Mouse (Mus musculus) G1E (cell line): ENCODE results near the gene Asb4. TPM values are rescaled to one million over a fixed set of nuclear protein-coding genes. Genes with fewer than 3 reads are reported as not detected.

Experiments used
- ATAC-seq: 2 replicates; pipeline ENCODE4 v1.8.0; 2016; ENCODE audit warnings: mild to moderate bottlenecking; ENCODE audit not compliant: insufficient number of reproducible peaks, poor library complexity, low FRiP score, severe bottlenecking; ENCODE audit errors: extremely low read depth
- DNase-seq: peaks from one replicate; pipeline ENCODE4 v3.0.0; 2012; ENCODE audit warnings: low spot score
- H3K27me3 ChIP-seq: 2 replicates; pipeline ENCODE4 v1.6.1; 2012; ENCODE audit warnings: mild to moderate bottlenecking, low read length, inconsistent platforms; ENCODE audit not compliant: insufficient read depth
- H3K36me3 ChIP-seq: replicated peaks from 2 replicates; pipeline ENCODE3; 2012; ENCODE audit warnings: mild to moderate bottlenecking, inconsistent platforms
- H3K4me1 ChIP-seq: 2 replicates; pipeline ENCODE4 v1.6.1; 2012; ENCODE audit warnings: low read depth, low read length, inconsistent platforms, mixed read lengths; ENCODE audit not compliant: insufficient read depth
- H3K4me3 ChIP-seq: 2 replicates; pipeline ENCODE4 v1.5.1; 2012; ENCODE audit warnings: low read depth, mild to moderate bottlenecking, inconsistent platforms, low read length, moderate library complexity, mixed read lengths
- H3K9me3 ChIP-seq: replicated peaks from 2 replicates; pipeline ENCODE4 v1.6.1; 2012; ENCODE audit warnings: inconsistent platforms
- CTCF ChIP-seq: IDR thresholded peaks from 2 replicates; pipeline ENCODE4 v1.5.1; 2012; ENCODE audit warnings: low read depth, low read length, inconsistent platforms, mixed read lengths
- GATA1 ChIP-seq: IDR thresholded peaks from 2 replicates; pipeline ENCODE4 v1.6.1; 2012; ENCODE audit warnings: borderline replicate concordance, low read length, inconsistent platforms, mixed read lengths
- GATA2 ChIP-seq: IDR thresholded peaks from 2 replicates; pipeline ENCODE4 v1.6.1; 2012; ENCODE audit warnings: low read depth, low read length, inconsistent platforms, borderline replicate concordance
- POLR2AphosphoS5 ChIP-seq: IDR thresholded peaks from 2 replicates; pipeline ENCODE4 v1.6.1; 2012; ENCODE audit warnings: low read depth, low read length, inconsistent platforms; ENCODE audit not compliant: insufficient replicate concordance
- TAL1 ChIP-seq: conservative IDR thresholded peaks from 2 replicates; pipeline ENCODE4 v1.6.1; 2012; ENCODE audit warnings: low read depth, low read length, inconsistent platforms, mixed read lengths
- polyA plus RNA-seq: library from polyadenylated mRNA; stranded (reverse); fragments of >175 nt; gene quantifications from 2 replicates; pipeline ENCODE4 v1.2.3, GENCODE M21; 2012
- total RNA-seq, 2 experiments: library from RNA; stranded (forward) in 1 of 2; stranded (reverse) in 1 of 2; fragments of 200-1000 nt in 1 of 2; fragments of >200 nt in 1 of 2; fragmentation: Nextera tagmentation in 1 of 2; gene quantifications; 2 replicates each; pipeline ENCODE4 v1.2.3; 2014 to 2017

The Asb4 gene
- total and polyA plus RNA-seq, 3 experiments, result 0.02 TPM; not detected in 2

DNA sequence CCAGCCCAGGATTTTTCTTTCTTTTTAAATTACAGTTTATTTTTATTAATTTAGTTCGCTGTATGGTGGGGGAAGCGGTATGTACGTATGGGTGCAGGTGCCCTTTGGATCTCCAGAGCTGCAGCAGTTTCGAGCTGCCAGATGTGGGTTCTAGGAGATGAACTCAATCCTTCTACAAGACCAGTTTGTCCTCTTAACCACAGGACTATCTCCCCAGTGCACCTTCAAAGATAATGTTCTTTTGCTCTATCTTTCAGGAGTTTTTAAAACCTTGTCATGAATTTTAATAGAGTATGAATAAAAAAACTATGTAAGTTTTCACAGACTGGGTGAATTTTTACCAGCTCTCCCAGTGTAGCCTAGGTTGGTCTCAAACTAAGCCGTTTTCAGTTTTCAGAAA, 22.8 kb upstream of the Asb4 start:
- DNase-seq (peak; percentile 14), ATAC-seq (peak; percentile 81)
- Histone ChIP-seq H3K36me3 (no peaks in the 10 kb centered on the region), H3K4me3 (no peak overlapping the region), H3K9me3 (no peaks in the 10 kb centered on the region), H3K4me1 (peaks cover 57% of the 10 kb centered on the region), H3K27me3 (no peaks in the 10 kb centered on the region)
- no peak for TF ChIP-seq GATA2
- peak; percentile 35; the same call in 1 of the 2 replicates for TF ChIP-seq TAL1
- no peak for TF ChIP-seq CTCF
- TF ChIP-seq GATA1, result no peak

DNA sequence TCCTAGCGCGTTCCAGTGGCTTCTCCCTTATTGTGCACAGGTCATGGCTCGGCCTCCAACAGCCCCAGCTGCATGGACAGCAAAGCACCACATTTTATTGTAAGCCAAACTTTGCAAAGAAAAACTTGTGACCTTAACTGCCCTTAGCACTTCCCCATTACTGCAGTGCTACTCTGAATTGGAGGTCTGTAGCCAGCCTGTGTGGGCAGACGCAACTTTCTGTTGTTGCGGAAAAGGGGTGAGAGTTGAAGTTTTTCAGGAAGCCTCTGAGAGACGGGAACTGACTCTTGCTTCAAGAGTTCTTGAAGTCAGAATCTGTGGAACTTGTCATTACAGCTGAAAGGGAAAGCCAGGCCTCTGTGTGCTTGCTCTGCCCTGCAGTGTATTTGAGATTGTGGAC, 21.2 kb upstream of the Asb4 start:
- H3K27me3 ChIP-seq, result no peaks in the 10 kb centered on the region
- H3K9me3 ChIP-seq, result no peaks in the 10 kb centered on the region
- TF ChIP-seq GATA1 (no peak), GATA2 (no peak), POLR2AphosphoS5 (no peak), TAL1 (no peak), CTCF (no peak)
- no peak for ATAC-seq
- H3K4me1 ChIP-seq, result peaks cover 61% of the 10 kb centered on the region
- no peak for DNase-seq
- no peaks in the 10 kb centered on the region for H3K36me3 ChIP-seq
- no peak overlapping the region for H3K4me3 ChIP-seq

DNA sequence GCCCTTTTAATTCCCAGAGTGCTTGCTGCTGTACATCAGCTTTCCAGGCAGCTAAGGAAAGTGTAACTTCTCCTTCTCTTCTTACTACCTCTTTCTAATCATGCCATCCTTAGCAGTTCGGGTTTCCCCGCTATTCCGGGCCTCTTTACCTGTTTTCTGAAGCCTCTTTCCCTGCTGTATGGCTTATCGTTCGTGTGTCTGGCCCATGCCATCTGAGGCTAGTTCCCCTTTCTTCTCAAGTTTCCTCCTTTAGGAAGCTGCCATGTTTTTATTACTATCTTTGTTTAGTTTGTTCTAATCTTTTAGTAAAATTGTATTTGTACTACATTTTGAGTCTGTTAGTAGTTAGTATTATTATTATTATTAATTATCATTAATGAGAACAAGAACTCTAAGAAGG, 17.3 kb upstream of the Asb4 start:
- Histone ChIP-seq H3K9me3 (no peaks in the 10 kb centered on the region), H3K4me1 (peaks cover 45% of the 10 kb centered on the region), H3K27me3 (no peaks in the 10 kb centered on the region), H3K36me3 (no peaks in the 10 kb centered on the region), H3K4me3 (no peak overlapping the region)
- ATAC-seq (no peak), DNase-seq (no peak)
- TF ChIP-seq CTCF (no peak), TAL1 (no peak), POLR2AphosphoS5 (no peak), GATA2 (no peak), GATA1 (no peak)

DNA sequence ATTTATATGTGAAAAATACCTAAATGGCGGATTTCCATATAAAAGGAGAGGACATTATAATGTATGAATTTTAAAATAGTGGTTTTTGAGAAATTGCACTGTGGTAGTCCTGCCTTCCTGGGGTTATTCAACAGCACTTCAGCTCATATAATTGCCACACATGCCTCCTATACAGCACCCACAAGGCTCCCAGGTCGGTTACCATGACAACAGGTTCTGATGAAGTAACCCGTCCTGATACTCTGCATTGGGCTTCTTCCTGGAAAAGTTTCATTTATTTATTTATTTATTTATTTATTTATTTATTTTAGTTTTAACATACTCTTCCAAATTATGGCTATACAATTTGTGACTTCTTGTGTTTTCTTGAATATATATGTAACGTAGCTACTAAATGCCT, 6.3 kb upstream of the Asb4 start:
- no peak for ATAC-seq
- no peaks in the 10 kb centered on the region; the same call in 1 of the 2 replicates for H3K27me3 ChIP-seq
- TF ChIP-seq POLR2AphosphoS5 (no peak), GATA2 (no peak), CTCF (no peak), TAL1 (no peak), GATA1 (no peak)
- no peaks in the 10 kb centered on the region for H3K9me3 ChIP-seq
- peaks cover 24% of the 10 kb centered on the region for H3K4me1 ChIP-seq
- no peak overlapping the region for H3K4me3 ChIP-seq
- DNase-seq, result no peak
- H3K36me3 ChIP-seq, result no peaks in the 10 kb centered on the region

DNA sequence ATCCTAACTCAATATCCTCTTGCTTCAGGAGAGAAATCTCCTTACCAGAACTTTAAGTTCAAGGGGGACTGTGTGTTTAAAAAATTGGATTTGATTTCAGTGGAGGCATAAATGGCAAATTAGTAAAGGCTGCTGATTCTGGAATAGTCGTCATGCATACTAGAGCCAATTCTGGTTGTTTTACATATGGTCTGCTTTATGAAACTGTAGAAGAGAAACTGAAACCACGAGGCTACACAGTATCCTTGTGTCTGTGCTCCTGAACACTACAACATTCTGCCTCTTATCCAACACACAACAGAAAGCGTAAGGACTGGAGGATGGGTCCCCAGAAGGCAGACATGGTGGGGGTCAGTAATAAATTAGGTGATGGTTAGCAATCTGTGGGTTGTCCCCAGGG, 4.1 kb upstream of the Asb4 start:
- Histone ChIP-seq H3K36me3 (no peaks in the 10 kb centered on the region), H3K4me3 (no peak overlapping the region), H3K4me1 (peaks cover 31% of the 10 kb centered on the region), H3K27me3 (peaks cover 4% of the 10 kb centered on the region), H3K9me3 (no peaks in the 10 kb centered on the region)
- no peak for TF ChIP-seq GATA2
- TF ChIP-seq POLR2AphosphoS5, result no peak
- no peak for TF ChIP-seq GATA1
- TF ChIP-seq CTCF, result no peak
- no peak for TF ChIP-seq TAL1
- ATAC-seq, result no peak
- no peak for DNase-seq

DNA sequence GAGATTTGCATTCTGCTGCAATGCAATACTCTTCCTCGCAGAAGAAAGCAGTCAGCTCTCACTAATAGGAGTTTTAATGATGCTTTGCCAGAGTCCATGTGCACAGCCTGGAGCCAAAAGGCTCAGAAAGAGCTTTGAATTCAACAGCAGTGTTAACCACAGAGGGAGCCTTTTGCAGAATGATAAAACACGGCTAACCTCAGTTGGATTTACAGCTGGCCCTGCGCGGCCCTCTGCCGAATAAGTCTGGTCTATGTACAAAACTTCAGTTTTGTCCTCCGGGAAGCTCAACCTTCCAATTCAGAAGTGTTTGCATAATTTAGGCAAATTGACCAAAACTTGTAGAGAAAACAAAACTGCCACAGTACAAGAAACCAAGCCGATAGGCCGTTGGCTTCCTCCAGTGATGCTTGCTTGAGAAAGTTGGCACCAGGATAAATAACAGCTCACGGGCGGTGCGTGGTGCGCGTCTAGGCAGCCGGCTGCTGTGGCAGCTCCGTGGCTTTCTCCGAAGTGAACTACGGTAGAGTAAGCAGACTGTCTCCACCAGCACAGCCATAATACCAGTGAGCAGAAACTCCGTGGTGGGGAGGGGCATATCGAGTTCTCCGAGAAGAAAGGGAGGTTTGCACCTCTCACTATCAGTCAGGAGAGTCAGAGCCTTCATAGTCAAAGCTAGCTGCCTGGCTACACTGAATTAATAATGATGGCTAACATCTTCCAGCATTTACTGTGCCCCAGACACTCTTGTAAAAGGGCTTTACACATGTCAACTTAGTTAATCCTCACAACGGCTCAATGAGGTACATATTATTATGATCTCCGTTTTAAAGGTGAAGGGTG, 3.2 kb upstream of the Asb4 start:
- peaks cover 35% of the 10 kb centered on the region for H3K4me1 ChIP-seq
- no peaks in the 10 kb centered on the region for H3K9me3 ChIP-seq
- DNase-seq (no peak), ATAC-seq (no peak)
- no peak overlapping the region for H3K4me3 ChIP-seq
- peaks cover 4% of the 10 kb centered on the region for H3K27me3 ChIP-seq
- no peaks in the 10 kb centered on the region for H3K36me3 ChIP-seq
- TF ChIP-seq POLR2AphosphoS5, result no peak
- TF ChIP-seq GATA1, result no peak
- no peak for TF ChIP-seq TAL1
- TF ChIP-seq GATA2, result no peak
- TF ChIP-seq CTCF, result no peak

DNA sequence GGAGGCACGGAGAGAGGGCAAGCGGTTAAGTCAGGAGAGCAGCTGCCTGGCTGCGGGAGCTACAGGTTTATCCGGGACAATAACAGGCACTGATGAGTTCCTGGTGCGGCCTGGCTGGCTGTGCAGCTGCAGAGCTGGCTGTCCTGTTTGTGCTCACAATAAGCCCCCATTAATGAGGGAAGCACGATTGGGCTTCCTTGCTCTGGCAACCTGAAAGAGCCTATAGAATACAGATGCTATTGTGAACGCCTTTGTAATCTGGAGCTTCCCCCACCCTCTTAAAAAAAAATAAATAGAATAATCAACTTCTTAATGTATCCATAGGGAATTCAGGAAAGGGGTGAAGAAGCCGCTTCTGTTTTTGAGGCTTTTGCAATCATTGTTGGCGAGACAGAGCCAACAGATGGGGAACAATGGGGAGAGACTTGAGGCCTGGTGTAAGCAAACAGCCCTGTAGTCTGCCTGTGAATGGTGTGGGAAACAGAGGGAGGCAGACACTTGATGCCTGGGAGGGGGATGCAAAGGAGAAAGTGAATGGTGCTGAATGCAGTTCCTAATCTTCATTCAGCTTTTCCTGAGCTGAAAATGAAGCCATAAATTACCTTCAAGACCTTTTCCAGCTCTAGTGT, 2.4 kb upstream of the Asb4 start:
- TF ChIP-seq CTCF (no peak), GATA2 (no peak), TAL1 (no peak), POLR2AphosphoS5 (no peak), GATA1 (no peak)
- Histone ChIP-seq H3K4me3 (no peak overlapping the region), H3K4me1 (peaks cover 40% of the 10 kb centered on the region), H3K36me3 (no peaks in the 10 kb centered on the region), H3K27me3 (peaks cover 4% of the 10 kb centered on the region), H3K9me3 (no peaks in the 10 kb centered on the region)
- ATAC-seq, result no peak
- DNase-seq, result no peak
